Comparison of ENCODE assay signal across 14 mouse cellular contexts in the genomic region with DNA sequence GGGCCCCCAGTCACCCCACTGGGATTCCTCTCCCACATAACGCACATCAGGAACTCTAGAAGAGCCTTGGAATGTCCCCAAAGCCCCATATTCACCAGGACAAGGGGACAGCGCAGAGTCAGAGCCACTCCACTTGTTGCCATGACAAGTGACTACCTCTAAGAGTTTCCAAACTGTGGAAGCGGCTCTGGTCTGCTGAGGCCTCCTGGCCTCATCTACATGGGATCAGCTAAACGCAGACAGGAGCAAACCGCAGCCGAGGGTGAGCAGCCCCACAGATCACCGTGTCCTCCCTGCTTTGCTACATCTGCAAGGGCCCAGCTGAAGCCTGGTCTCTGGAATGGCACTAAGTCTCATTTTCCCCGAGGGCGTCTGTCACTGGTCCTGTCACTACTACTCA.
"Had no signal": no experiment of that assay in that cellular context is flagged by ENCODE, and none has a peak within 500 bp of the region (broad histone marks: within the 10 kb centered on the region; RNA-seq: fewer than 3 reads in every experiment).

No protein-coding gene starts in this region.

- H3K9me3 ChIP-seq: midbrain, embryonic 13.5 days; midbrain, embryonic 15.5 days; neural tube, embryonic 13.5 days; neural tube, embryonic 15.5 days had no signal

- H3K36me3 ChIP-seq: midbrain, embryonic 13.5 days; midbrain, embryonic 15.5 days; neural tube, embryonic 13.5 days; neural tube, embryonic 15.5 days had no signal

- DNase-seq: lung, adult 18-20 months; lung, embryonic 14.5 days; lung, postnatal 10 days; lung, postnatal 4 days; right cerebral cortex, postnatal 14 days; thymus, adult 18-20 months; thymus, postnatal 14 days; thymus, postnatal 36 days had no signal

- H3K4me3 ChIP-seq: midbrain, embryonic 13.5 days; midbrain, embryonic 15.5 days; myocyte; neural tube, embryonic 13.5 days; neural tube, embryonic 15.5 days had no signal

- H3K27ac ChIP-seq: liver, embryonic 14.5 days; midbrain, embryonic 13.5 days; midbrain, embryonic 15.5 days; neural tube, embryonic 13.5 days; neural tube, embryonic 15.5 days had no signal
